Mouse (Mus musculus) ES-E14 (cell line): ENCODE measurements around the gene Rnf216. TPM values are rescaled to one million over a fixed set of nuclear protein-coding genes. Genes with fewer than 3 reads are reported as not detected.

Experiments
- DNase-seq: peaks from one replicate; pipeline ENCODE4 v3.0.0-alpha.2; 2013; ENCODE audit warnings: low read depth, low spot score
- H3K27ac ChIP-seq: 2 replicates; pipeline ENCODE4 v1.5.1; 2012; ENCODE audit warnings: low read depth, mild to moderate bottlenecking, low read length, moderate library complexity, mixed read lengths; ENCODE audit not compliant: poor library complexity, insufficient read depth, severe bottlenecking
- H3K36me3 ChIP-seq: 2 replicates; pipeline ENCODE4 v1.6.1; 2012; ENCODE audit warnings: mild to moderate bottlenecking, low read length, moderate library complexity, mixed read lengths; ENCODE audit not compliant: control insufficient read depth, poor library complexity, insufficient read depth, severe bottlenecking
- H3K4me1 ChIP-seq, 2 experiments: fragments of 150-350 bp in 1 of 2; sonication (generic) in 1 of 2; 2 replicates each; pipeline ENCODE4 v1.6.1; 2012; ENCODE audit warnings: low read length in 2 of 2, mild to moderate bottlenecking in 1 of 2, mixed read lengths in 1 of 2; ENCODE audit not compliant: control insufficient read depth in 2 of 2, insufficient read depth in 2 of 2, poor library complexity in 1 of 2
- H3K4me3 ChIP-seq, 2 experiments: fragments of 150-350 bp in 1 of 2; sonication (generic) in 1 of 2; 2 replicates each; pipeline ENCODE4 v1.5.1; 2012; ENCODE audit warnings: low read length in 2 of 2, low read depth in 1 of 2, mild to moderate bottlenecking in 1 of 2, mixed read lengths in 1 of 2; ENCODE audit not compliant: insufficient read depth in 1 of 2, poor library complexity in 1 of 2, severe bottlenecking in 1 of 2
- H3K9ac ChIP-seq: 2 replicates; pipeline ENCODE4 v1.6.1; 2012; ENCODE audit warnings: low read depth, mild to moderate bottlenecking, low read length, mixed read lengths; ENCODE audit not compliant: poor library complexity, insufficient read depth, severe bottlenecking
- H3K9me3 ChIP-seq: fragments of 150-350 bp; sonication (generic); 2 replicates; pipeline ENCODE4 v1.6.1; 2012; ENCODE audit warnings: low read depth, mild to moderate bottlenecking, low read length; ENCODE audit not compliant: control insufficient read depth, insufficient read depth
- CHD2 ChIP-seq: IDR thresholded peaks from 2 replicates; pipeline ENCODE4 v1.6.1; 2014; ENCODE audit warnings: mild to moderate bottlenecking, low read depth, low read length, inconsistent platforms
- HCFC1 ChIP-seq: IDR thresholded peaks from 2 replicates; pipeline ENCODE4 v1.6.1; 2012; ENCODE audit warnings: low read length, inconsistent platforms, borderline replicate concordance; ENCODE audit not compliant: insufficient read depth
- MAFK ChIP-seq: IDR thresholded peaks from 2 replicates; pipeline ENCODE4 v1.6.1; 2014; ENCODE audit warnings: mild to moderate bottlenecking, low read depth, low read length, inconsistent platforms; ENCODE audit not compliant: insufficient read depth
- ZC3H11A ChIP-seq: IDR thresholded peaks from 2 replicates; pipeline ENCODE4 v1.6.1; 2012; ENCODE audit warnings: low read depth, mild to moderate bottlenecking, inconsistent platforms, low read length, borderline replicate concordance
- ZNF384 ChIP-seq: IDR thresholded peaks from 2 replicates; pipeline ENCODE4 v1.6.1; 2012; ENCODE audit warnings: low read depth, low read length, inconsistent platforms
- in situ Hi-C, 2 experiments: fragments of 600-800 bp; cut with MboI; formaldehyde crosslinking; loops; one replicate each; pipeline ENCODE4 v1.15.1; 2025; ENCODE audit warnings: low sequenced_read_pairs in 2 of 2, inconsistent platforms in 1 of 2; ENCODE audit not compliant: unreplicated experiment in 2 of 2
- total RNA-seq: library from RNA; depleted of rRNA; stranded (reverse); fragments of 300-350 nt; gene quantifications from 2 replicates; pipeline ENCODE4 v1.2.3, GENCODE M21; 2012

The Rnf216 gene
- total RNA-seq, 1 experiment, result 23.8 TPM

GRCm38 (mm10) chr5:143031681-143032080 lies 81.1 kb downstream of the Rnf216 start:
- in situ Hi-C loops, result no loop called here
- Histone ChIP-seq H3K36me3 (peaks cover 9% of the 10 kb centered on the region; the same call in 1 of the 2 replicates), H3K4me3 (no peak overlapping the region), H3K4me1 (no peaks in the 10 kb centered on the region), H3K27ac (no peak overlapping the region), H3K9ac (no peak overlapping the region), H3K9me3 (no peaks in the 10 kb centered on the region)
- TF ChIP-seq CHD2 (no peak), MAFK (no peak), ZC3H11A (no peak), HCFC1 (no peak), ZNF384 (no peak)
- DNase-seq, result no peak

- Histone ChIP-seq H3K4me3 (no peak overlapping the region), H3K36me3 (peaks cover 12% of the 10 kb centered on the region; the same call in 1 of the 2 replicates), H3K27ac (no peak overlapping the region), H3K9ac (no peak overlapping the region), H3K4me1 (no peaks in the 10 kb centered on the region), H3K9me3 (no peaks in the 10 kb centered on the region)
- in situ Hi-C loops, result no loop called here
- TF ChIP-seq CHD2 (no peak), ZNF384 (no peak), HCFC1 (no peak), MAFK (no peak), ZC3H11A (no peak)
- DNase-seq, result no peak
Observed at GRCm38 (mm10) chr5:143031193-143031592, 81.6 kb downstream of the Rnf216 start.

GRCm38 (mm10) chr5:143023887-143024286 lies 88.9 kb downstream of the Rnf216 start:
- TF ChIP-seq MAFK, result no peak
- no peak for TF ChIP-seq CHD2
- TF ChIP-seq ZC3H11A, result no peak
- no peak for TF ChIP-seq HCFC1
- TF ChIP-seq ZNF384, result no peak
- H3K9ac ChIP-seq, result no peak overlapping the region
- in situ Hi-C loops, result no loop called here
- H3K27ac ChIP-seq, result no peak overlapping the region
- H3K4me1 ChIP-seq, result 0 out of 4 replicates have a peak, but pooled peaks cover 0 to 3% of the 10 kb centered on the region in 2 experiments
- no peak for DNase-seq
- H3K36me3 ChIP-seq, result peaks cover 14% of the 10 kb centered on the region; the same call in 1 of the 2 replicates
- H3K9me3 ChIP-seq, result no peaks in the 10 kb centered on the region
- H3K4me3 ChIP-seq, result no peak overlapping the region

GRCm38 (mm10) chr5:143022956-143023355 lies 89.8 kb downstream of the Rnf216 start:
- Histone ChIP-seq H3K9me3 (no peaks in the 10 kb centered on the region), H3K36me3 (peaks cover 18% of the 10 kb centered on the region; the same call in 1 of the 2 replicates), H3K9ac (no peak overlapping the region), H3K27ac (no peak overlapping the region), H3K4me3 (no peak overlapping the region), H3K4me1 (0 out of 4 replicates have a peak, but pooled peaks cover 0 to 3% of the 10 kb centered on the region in 2 experiments)
- DNase-seq, result no peak
- in situ Hi-C loops, result no loop called here
- no peak for TF ChIP-seq CHD2
- TF ChIP-seq ZC3H11A, result no peak
- no peak for TF ChIP-seq HCFC1
- TF ChIP-seq ZNF384, result no peak
- TF ChIP-seq MAFK, result no peak

- H3K9me3 ChIP-seq, result no peaks in the 10 kb centered on the region
- no peaks in the 10 kb centered on the region for H3K4me1 ChIP-seq
- H3K4me3 ChIP-seq, result no peak overlapping the region
- in situ Hi-C loops, result no loop called here
- no peak overlapping the region for H3K9ac ChIP-seq
- DNase-seq, result no peak
- peaks cover 19% of the 10 kb centered on the region for H3K36me3 ChIP-seq
- H3K27ac ChIP-seq, result no peak overlapping the region
- TF ChIP-seq ZNF384 (no peak), CHD2 (no peak), ZC3H11A (no peak), MAFK (no peak), HCFC1 (no peak)
Observed at GRCm38 (mm10) chr5:143017401-143017800, 95.4 kb downstream of the Rnf216 start.
